Mouse (Mus musculus) brain, embryonic 14.5 days (tissue): ENCODE results near the gene 1700003E16Rik. TPM values are rescaled to one million over a fixed set of nuclear protein-coding genes. Genes with fewer than 3 reads are reported as not detected.
A peak's percentile ranks its signal among the peaks of the same experiment; 100 is the strongest.

Experiments used
- DNase-seq: peaks from one replicate; pipeline ENCODE4 v3.0.0-alpha.2; 2011; ENCODE audit warnings: low read depth
- CTCF ChIP-seq: fragments of 200-500 bp; IDR thresholded peaks from 2 replicates; pipeline ENCODE4 v1.5.1; 2012; ENCODE audit warnings: inconsistent platforms, mild to moderate bottlenecking, moderate library complexity, borderline replicate concordance; ENCODE audit not compliant: insufficient read depth, insufficient read length; ENCODE audit errors: extremely low read depth
- POLR2A ChIP-seq: fragments of 200-500 bp; IDR thresholded peaks from 2 replicates; pipeline ENCODE4 v1.6.1; 2012; ENCODE audit warnings: mild to moderate bottlenecking, inconsistent platforms, borderline replicate concordance; ENCODE audit not compliant: poor library complexity, insufficient read depth, insufficient read length, severe bottlenecking; ENCODE audit errors: extremely low read depth
- polyA plus RNA-seq: library from polyadenylated mRNA; depleted of rRNA; stranded (reverse); fragments of >200 nt; gene quantifications from 2 replicates; pipeline ENCODE4 v1.2.3, GENCODE M21; 2012; rRNA removed

Gene 1700003E16Rik
- 2.9 and 4.1 TPM in 2 replicates for polyA plus RNA-seq

- DNase-seq = peak; percentile 94
- TF ChIP-seq POLR2A (no peak), CTCF (no peak)
These were observed at the start of gene 1700003E16Rik, which contains the start of gene Wdr54 for GRCm38 (mm10) chr6:83156259-83156684. 1700003E16Rik (plus strand) TSS chr6:83156404. Wdr54 (minus strand) TSS chr6:83156397.

GRCm38 (mm10) chr6:83107566-83108400 is 48.4 kb upstream of the 1700003E16Rik start:
- TF ChIP-seq CTCF (peak; percentile 76), POLR2A (no peak)
- peak; percentile 77 for DNase-seq

GRCm38 (mm10) chr6:83108762-83109668 is 47.2 kb upstream of the 1700003E16Rik start, which contains the start of gene Mrpl53:
Mrpl53 (plus strand) TSS chr6:83109040.
- DNase-seq = peak; percentile 89
- peak; percentile 47; the same call in 1 of the 2 replicates for TF ChIP-seq POLR2A
- no peak for TF ChIP-seq CTCF

- no peak for TF ChIP-seq POLR2A
- no peak for TF ChIP-seq CTCF
- DNase-seq = no peak
These were observed 44.6 kb upstream of the 1700003E16Rik start for GRCm38 (mm10) chr6:83111510-83112136.

- TF ChIP-seq CTCF (no peak), POLR2A (peak; percentile 93)
- peak; percentile 95 for DNase-seq
These were observed 41.1 kb upstream of the 1700003E16Rik start, which contains the start of gene Mogs for GRCm38 (mm10) chr6:83115011-83115671. Mogs (plus strand) TSS chr6:83115496.

- DNase-seq = peak; percentile 32
- no peak for TF ChIP-seq CTCF
- no peak for TF ChIP-seq POLR2A
These were observed 40.4 kb upstream of the 1700003E16Rik start for GRCm38 (mm10) chr6:83115682-83116372.

GRCm38 (mm10) chr6:83116373-83117164 is 39.6 kb upstream of the 1700003E16Rik start:
- DNase-seq = no peak

GRCm38 (mm10) chr6:83117165-83117438 is 39.1 kb upstream of the 1700003E16Rik start:
- DNase-seq = no peak
- TF ChIP-seq POLR2A (no peak), CTCF (no peak)

More at GRCm38 (mm10) chr6:83116373-83117164, 39.6 kb upstream of the 1700003E16Rik start:
- TF ChIP-seq CTCF = no peak

- TF ChIP-seq POLR2A = no peak
- TF ChIP-seq CTCF = no peak
- DNase-seq = no peak
These were observed 38.6 kb upstream of the 1700003E16Rik start for GRCm38 (mm10) chr6:83117616-83118015.

- no peak for TF ChIP-seq POLR2A
- no peak for TF ChIP-seq CTCF
- no peak for DNase-seq
These were observed 37.8 kb upstream of the 1700003E16Rik start for GRCm38 (mm10) chr6:83118369-83118768.

- TF ChIP-seq POLR2A (no peak), CTCF (no peak)
- no peak for DNase-seq
These were observed 37.1 kb upstream of the 1700003E16Rik start for GRCm38 (mm10) chr6:83118825-83119733.

GRCm38 (mm10) chr6:83119734-83120051 is 36.5 kb upstream of the 1700003E16Rik start:
- DNase-seq = no peak
- TF ChIP-seq CTCF (no peak), POLR2A (no peak)
